Mouse (Mus musculus): ENCODE measurements around the gene Nabp2. TPM values are rescaled to one million over a fixed set of nuclear protein-coding genes. Genes with fewer than 3 reads are reported as not detected.
A peak's percentile ranks its signal among the peaks of the same experiment; 100 is the strongest.

The Nabp2 gene
- total RNA-seq, 2 experiments from 2014 or later = 69.5 to 72.7 TPM

DNA sequence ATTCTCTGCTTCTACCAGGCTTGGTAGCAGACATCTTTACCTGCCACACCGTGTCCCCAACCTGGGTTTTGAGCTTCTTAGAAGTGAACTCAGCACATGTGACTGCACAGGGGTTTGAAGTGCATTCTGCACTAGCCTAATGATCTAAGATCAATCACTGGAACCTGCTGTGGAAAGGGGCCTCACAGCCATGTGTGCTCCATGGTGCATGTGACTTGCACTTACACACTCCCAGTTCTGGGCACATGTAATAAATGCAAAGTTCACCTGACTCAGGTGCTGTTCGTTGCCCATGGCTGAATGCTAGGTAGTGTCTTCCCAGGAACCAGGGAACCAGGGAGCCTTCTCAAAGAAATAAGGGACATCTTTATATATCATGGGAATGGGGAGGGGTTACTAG lies 22.1 kb upstream of the Nabp2 start:
- no peak for DNase-seq (ENCODE audit: low spot score in 2 of 2)

DNA sequence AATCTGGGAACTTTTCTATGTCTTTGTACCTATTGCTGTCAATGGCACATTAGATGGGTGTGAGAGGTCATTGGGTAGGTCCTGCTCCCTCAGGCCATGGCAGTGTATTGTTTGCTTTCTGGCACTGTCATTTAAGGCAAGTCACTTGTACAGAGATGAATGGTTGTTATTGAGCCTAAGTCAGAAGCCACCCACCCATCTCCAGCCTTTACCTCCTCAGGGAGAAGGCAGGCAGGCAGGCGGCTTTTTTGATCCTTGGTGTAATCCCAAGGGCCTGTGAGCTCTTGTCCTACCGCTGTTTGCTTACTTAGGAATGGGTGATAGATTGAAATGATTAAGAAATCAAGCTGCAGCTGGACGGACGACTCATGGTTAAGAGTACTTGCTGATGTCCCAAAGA lies 18.2 kb upstream of the Nabp2 start:
- no peak for DNase-seq (ENCODE audit: low spot score in 2 of 2)

DNA sequence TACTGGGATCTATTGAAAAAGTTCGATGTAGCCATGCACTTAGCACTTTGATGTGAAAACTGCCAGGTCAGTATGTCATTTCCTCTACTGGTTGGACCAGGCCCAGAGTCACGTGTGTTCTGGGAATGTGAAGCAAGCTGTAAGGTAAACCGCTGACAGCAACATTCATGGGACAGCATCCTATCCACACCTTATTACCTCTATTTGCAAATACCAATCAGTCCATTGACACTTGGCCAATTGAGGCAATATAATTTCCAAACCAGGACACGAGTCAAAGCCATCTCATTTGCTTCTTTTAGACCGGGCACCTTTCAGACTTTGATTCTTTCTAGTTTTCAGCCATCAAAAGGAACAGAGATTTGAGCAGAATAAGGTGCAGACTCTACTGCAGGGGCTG lies 17.8 kb upstream of the Nabp2 start:
- DNase-seq (ENCODE audit: low spot score in 2 of 2) = no peak

DNA sequence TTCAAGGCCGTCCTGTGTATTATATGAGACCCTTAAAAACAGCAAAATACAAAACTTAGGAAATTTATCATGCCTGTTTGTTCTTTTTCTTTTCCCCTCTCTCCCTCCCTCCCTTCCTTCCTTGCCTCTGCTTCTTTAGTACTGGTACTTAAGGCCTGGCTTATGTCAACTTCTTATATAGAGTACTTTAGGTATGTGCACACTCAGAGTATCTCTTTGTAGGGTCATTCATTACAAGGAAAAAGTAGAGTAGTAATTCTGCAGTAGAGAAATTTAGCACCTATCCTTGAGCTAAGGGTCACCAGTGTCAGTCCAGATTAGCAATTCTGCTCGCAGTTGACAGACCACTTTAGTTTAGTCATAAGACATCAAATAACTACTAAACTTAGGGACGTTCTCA lies 14.0 kb upstream of the Nabp2 start:
- no peak for DNase-seq (ENCODE audit: low spot score in 2 of 2)

GRCm38 (mm10) chr10:128424604-128425003 lies 13.3 kb upstream of the Nabp2 start:
- DNase-seq (ENCODE audit: low spot score in 2 of 2) = no peak

DNA sequence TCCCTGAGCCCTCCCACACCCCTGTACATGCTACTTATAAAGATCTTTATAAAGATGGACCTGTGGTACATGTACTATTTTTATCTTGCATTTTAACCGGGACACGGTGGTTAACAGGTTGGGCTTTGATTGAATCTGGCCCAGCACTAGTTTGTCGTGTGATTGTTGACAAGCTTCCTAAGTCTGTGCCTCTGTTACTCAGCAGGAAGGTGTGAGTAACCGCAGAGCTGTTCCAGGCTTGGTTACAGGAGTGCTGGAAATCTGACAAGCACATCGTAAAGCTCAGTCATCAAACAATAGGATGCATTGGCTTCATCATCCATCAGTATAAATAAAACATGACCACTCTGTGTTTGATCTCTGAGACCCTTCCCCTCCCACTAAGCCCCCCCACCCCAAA lies 11.1 kb upstream of the Nabp2 start:
- no peak for DNase-seq (ENCODE audit: low spot score in 2 of 2)

GRCm38 (mm10) chr10:128414848-128415247 lies 3.6 kb upstream of the Nabp2 start:
- no peak for DNase-seq (ENCODE audit: low spot score in 2 of 2)

DNA sequence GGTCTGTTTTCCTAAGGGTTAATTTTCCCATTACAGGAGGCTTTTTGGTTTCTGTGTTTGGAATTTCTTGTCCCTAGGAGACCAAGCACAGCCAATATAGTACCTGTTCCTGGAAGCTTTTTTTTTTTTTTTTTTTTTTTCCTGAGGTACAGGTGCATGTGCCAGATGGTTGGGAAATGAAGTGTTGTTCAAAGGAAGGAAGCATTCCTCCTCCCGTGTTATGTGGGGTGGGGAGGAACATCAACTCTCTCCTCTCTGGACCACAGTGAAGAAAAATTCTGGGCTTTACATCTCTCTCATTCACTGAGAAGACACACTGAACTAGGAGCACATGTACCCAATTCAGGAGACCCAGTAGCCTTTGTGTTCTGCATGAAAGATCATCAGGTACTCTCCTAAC lies 1.8 kb upstream of the Nabp2 start:
- DNase-seq (ENCODE audit: low spot score in 2 of 2) = no peak

DNA sequence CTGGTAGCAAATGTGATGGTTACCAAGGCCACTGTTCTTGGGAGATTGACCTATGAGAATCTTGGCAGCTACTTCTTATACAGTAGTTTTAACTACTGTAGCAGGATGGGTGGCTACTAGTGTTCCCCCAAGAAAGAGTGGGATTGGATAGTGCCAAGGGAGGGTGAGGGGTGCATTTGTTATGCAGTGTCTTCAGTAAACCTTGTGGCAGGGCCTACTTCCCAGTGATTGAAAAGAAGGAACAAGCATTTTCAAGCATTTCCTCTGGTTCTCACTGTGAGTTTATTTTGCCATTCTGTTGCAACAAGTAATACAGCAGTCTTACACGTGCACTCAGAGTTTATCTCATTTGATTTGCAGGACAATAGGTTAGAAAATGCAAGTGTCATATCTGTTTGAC lies 1.3 kb upstream of the Nabp2 start:
- DNase-seq (ENCODE audit: low spot score in 2 of 2) = no peak

DNA sequence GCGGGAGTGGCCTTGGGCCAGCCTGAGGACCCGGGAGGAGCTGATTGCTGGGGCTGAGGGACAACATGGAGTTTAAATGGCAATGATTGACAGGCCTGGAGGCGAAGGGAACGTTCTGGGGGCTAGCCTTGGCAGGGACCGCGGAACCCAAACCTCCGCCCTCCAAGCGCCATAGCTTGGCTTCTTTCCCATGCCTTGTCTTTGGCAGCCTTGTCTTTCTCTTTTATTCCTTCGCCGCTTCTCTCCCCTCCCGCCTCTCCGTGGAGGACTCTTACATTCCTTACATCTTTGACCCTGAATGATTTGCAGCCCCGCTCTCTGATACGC lies 726 bp upstream of the Nabp2 start:
- DNase-seq (ENCODE audit: low spot score in 2 of 2) = no peak

GRCm38 (mm10) chr10:128410560-128410845 lies 789 bp downstream of the Nabp2 start:
- no peak for DNase-seq (ENCODE audit: low spot score in 2 of 2)

DNA sequence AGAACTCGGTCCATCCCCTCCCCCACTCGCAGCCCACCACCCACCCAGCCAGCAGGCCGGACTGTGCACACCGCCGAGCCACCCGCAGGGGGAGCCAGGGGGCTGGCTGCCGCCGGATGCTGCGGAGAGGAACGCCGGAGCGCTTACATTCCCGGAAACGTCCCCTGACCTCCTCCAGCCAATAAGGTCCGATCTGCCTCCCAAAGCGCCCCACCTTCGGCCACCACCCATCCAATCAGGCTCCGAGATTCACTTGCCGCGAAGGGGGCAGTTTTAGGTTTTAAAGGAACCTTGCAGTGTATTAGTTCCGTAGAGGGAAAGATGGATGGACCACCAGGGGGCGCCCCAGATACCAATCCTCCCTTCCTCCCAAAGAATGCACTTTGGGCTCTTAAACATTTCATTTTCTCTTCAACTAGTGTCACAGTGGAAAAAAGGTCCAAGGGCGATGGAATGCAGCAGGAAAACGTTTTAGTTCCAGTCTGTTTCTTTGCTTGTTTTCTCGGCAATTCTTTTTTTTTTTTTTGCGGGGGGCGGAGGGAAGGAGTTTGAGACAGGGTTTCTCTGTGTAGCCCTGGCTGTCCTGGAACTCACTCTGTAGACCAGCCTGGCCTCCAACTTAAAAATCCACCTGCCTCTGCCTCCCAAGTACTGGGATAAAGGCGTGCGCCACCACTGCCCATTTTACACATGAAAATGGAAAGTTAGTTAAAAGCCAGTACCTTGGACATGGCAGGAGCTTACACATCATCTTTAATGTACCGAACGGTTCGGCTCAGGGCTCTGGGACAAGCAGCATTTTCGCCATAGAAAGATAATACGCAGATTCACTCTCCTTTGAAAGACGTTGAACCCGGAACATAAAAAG lies 1.4 kb downstream of the Nabp2 start:
- DNase-seq (ENCODE audit: low spot score in 2 of 2) = peak; percentile 93 to 94

- DNase-seq (ENCODE audit: low spot score in 2 of 2) = no peak
Observed at GRCm38 (mm10) chr10:128408591-128409535, 2.4 kb downstream of the Nabp2 start.

GRCm38 (mm10) chr10:128403931-128404330 lies 7.4 kb downstream of the Nabp2 start:
- DNase-seq (ENCODE audit: low spot score in 2 of 2) = no peak

DNA sequence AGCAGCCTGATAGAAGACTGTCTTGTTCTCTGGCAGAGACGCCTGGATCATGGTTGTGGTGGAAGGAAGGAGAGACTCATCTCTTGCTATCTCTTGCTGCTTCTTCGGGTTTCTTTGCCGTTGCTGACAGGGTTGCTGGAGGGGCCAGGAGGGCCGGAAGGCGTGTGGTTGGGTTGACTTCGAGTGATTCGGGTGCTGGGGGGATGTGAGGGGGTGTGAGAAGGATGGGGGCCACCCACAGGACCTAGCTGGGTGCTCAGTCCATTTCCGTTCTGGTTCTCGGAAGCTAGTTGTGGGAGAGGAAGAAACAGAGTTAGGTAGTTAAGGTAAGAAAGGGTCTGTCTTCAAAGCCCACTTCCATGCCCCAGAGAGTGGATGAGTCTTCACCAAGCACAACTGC lies 9.7 kb downstream of the Nabp2 start:
- DNase-seq (ENCODE audit: low spot score in 2 of 2) = no peak

DNA sequence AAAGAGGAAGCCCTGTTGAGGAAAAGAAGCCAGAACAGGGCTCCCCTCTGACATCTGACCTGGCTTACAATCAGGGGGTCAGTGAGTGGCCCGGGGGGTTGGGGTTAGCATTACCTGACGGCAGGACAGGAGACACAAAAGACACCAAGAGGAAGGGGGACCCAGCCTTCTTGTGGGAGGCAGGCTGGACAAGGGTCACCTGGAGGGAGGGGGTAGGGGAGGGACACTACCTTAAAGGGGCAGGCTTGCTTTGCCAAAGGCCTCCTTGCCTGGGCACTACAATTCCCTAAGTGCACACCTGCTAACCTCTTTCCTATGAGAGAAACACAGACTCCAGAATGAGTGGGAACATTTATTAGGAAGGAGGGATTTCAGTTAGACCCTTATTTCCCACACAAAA lies 10.2 kb downstream of the Nabp2 start, which contains the start of gene Slc39a5:
Gene Slc39a5, minus strand, starts transcription at position 174 of the 400 bp plus-strand sequence.
- no peak for DNase-seq (ENCODE audit: low spot score in 2 of 2)

GRCm38 (mm10) chr10:128400338-128400737 lies 11.0 kb downstream of the Nabp2 start:
- no peak for DNase-seq (ENCODE audit: low spot score in 2 of 2)

DNA sequence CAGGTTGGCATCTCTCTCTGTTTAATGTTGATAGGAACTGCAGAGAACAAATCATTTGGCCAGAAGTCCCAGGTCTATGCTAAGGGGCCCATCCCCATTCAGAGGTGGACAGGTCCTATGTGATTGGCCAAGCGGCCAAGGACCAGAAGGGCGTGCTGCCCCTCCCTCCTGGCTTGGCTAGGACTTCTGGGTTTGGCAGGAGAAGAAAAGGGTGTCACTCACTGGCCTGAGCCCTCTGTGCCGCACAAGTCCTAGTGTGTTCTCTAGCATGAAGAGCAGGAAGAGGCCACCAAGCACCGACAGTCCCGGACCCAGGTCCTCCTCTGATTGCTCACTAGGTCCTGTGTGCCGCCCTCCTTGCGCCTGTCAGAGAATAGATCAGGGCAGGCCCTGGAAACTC lies 13.8 kb downstream of the Nabp2 start:
- no peak for DNase-seq (ENCODE audit: low spot score in 2 of 2)

- no peak for DNase-seq (ENCODE audit: low spot score in 2 of 2)
Observed at GRCm38 (mm10) chr10:128396716-128397264, 14.5 kb downstream of the Nabp2 start.

DNA sequence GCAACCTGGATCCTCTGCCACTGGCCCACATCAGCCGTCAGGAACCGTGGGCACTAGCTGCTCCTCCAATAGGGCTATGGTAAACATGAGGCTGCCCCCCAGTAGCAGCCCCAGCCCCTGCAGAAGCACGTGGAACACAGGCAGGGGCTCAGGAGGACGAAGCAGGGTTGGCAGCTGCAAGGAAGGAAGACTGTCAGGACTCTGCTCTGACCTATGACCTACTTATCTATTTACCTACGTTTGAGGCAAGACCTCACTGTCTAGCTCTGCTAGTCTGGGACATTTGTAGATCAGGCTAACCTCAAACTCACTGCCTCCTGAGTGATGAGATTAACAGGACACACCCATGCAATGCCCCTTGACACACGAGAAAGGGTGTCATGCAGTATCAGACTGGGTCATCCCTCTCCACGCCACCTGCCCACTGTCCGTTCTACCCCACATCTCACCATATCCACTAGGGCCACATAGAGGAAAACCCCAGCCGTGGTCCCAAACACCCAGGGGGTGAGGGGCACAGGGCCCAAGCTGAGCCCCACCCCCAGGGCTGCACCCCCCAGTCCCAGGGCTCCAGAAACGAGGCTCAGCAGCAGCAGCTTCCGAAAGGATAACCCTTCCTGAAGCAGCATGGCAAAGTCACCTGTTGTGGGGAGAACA lies 15.1 kb downstream of the Nabp2 start:
- no peak for DNase-seq (ENCODE audit: low spot score in 2 of 2)

DNA sequence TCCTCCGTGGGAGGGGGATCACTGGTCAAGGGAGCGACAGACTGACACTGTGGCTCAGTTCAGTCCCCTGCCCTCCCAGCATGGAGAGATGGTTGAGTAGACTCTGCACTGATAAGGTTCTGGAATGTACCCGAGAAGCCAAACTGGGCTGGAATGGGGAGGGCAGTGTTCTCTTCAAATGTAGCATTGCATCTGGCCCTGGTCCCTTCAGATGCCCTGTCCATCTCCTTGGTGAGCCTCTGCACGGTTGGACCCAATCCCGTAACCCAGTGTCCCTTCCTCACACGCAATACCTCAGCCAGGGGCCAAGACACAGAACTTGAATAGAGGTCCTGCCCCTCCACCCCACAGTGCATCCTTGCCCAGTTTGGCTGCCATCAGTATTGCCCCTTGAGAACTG lies 19.4 kb downstream of the Nabp2 start:
- DNase-seq (ENCODE audit: low spot score in 2 of 2) = no peak

DNA sequence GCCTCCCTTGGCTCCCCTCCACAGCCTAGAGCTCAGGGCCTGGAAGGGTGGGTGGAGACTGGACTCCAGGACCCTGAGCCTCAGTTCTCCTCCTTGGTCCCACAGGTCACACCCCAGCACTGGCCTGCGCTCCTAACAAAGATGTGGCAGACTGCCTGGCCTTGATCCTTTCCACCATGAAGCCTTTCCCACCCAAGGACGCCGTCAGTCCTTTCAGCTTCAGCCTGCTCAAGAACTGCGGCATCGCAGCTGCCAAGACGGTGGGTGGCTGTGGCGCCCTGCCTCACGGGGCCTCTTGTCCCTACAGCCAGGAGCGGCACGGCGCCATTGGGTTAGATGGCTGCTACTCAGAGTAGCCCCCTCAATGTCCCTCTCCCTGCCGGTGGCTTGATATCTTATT lies 20.9 kb downstream of the Nabp2 start:
- DNase-seq (ENCODE audit: low spot score in 2 of 2) = no peak
